Mouse (Mus musculus) inflammation-experienced regulatory T-cells, adult 6 months (primary cell): ENCODE measurements around the gene Gm26727. TPM values are rescaled to one million over a fixed set of nuclear protein-coding genes. Genes with fewer than 3 reads are reported as not detected.
"Not testable (repeated sequence)": the region's sequence is repeated elsewhere in the genome, so short reads cannot be mapped to it uniquely, and the experiment has no call there.

Experiments used
- ATAC-seq: one replicate; pipeline ENCODE4 v1.8.0; 2017
- polyA plus RNA-seq, 3 experiments: library from polyadenylated mRNA; unstranded; fragments of 100-300 nt; shearing (Covaris generic); gene quantifications; one replicate each; pipeline ENCODE4 v1.2.1; 2017

Gene Gm26727
- not detected for polyA plus RNA-seq

DNA sequence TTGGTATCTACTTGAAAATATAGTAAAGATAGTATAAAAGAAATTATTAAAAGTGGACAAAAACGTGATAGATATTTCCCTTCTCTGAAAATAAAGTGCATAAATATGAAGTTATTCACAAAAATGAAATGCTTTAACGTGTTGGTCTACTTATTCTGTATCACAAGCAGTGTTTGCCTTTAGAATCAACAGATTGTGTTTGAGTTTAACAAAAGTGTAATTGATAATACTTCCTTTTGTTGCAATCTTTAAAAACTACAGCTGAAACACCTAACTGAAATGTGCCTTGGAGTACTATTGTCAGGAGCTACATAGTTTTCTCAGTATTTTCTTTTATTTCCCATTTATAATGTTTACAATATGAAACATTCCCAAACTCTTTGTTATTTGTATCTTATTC, at the start of gene Gm26727:
Gene Gm26727 (minus strand): TSS at position 101 of the 400 bp plus-strand sequence.
- ATAC-seq: no peak

DNA sequence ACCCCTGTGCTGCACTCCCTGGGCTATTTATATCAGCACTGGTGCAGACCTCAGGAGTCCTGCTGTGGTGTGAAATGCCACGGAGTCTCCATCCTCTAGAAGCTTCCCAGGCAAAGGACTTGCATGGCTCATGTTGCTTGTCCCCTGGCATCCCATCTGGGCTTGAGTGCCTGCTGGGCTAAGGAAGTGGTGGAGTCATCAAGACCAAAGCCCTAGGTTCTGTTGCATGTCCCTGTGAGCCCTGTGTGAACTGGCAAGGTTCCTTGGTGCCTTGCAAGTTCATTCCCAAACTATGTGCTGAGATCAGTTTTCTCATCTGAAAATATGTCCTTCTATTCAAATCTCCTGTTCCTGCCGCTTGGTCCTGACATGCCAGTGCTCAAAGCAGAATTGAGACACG, 48.1 kb upstream of the Gm26727 start:
- ATAC-seq: no peak

- ATAC-seq: no peak
These were observed 44.8 kb upstream of the Gm26727 start for GRCm38 (mm10) chr2:67477753-67478152.

DNA sequence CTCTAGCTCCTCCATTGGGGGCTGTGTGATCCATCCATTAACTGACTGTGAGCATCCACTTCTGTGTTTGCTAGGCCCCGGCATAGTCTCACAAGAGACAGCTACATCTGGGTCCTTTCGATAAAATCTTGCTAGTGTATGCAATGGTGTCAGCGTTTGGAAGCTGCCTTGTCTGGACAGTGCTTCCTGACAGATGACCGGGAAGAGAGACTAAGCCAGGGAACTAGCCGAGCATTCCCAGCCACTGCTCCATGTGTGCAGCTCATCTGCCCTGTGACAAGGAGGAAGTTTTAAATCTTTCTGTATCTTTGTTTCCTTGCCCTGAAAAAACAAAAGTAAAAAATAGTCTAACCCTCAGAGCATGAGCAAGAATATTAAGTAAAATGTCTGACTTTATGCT, 37.0 kb upstream of the Gm26727 start:
- ATAC-seq: not testable (repeated sequence)

- no peak for ATAC-seq
These were observed 34.1 kb upstream of the Gm26727 start for GRCm38 (mm10) chr2:67467036-67467435.

- no peak for ATAC-seq
These were observed 27.9 kb upstream of the Gm26727 start for GRCm38 (mm10) chr2:67460857-67461256.

DNA sequence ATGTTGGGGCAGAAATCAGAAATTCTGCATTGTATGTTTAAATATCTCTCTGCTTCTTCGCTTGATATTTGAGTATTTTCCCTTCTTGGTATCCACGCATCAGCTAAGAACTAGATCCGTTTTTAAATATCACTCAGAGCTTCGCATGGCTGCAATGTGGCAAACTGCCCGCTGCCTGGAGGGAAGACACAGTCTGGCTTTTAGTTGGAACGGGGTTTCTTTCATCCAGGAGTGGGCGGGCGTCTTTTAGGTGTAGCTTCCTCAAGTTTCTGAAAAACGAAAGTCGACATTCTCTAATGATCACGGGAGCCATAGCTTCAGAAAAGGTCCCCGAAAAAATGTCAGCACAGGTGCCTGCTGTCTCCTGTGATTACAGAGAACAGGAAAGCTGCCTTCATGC, 14.2 kb upstream of the Gm26727 start:
- no peak for ATAC-seq

GRCm38 (mm10) chr2:67446772-67447171, 13.8 kb upstream of the Gm26727 start:
- no peak for ATAC-seq

- ATAC-seq: no peak
These were observed 12.8 kb upstream of the Gm26727 start, which contains the start of gene Xirp2 for GRCm38 (mm10) chr2:67445780-67446179. Xirp2 (plus strand) TSS chr2:67446002.

- ATAC-seq: no peak
These were observed 5.3 kb upstream of the Gm26727 start for GRCm38 (mm10) chr2:67438309-67438708.

GRCm38 (mm10) chr2:67422799-67423198, 10.2 kb downstream of the Gm26727 start:
- ATAC-seq: no peak

DNA sequence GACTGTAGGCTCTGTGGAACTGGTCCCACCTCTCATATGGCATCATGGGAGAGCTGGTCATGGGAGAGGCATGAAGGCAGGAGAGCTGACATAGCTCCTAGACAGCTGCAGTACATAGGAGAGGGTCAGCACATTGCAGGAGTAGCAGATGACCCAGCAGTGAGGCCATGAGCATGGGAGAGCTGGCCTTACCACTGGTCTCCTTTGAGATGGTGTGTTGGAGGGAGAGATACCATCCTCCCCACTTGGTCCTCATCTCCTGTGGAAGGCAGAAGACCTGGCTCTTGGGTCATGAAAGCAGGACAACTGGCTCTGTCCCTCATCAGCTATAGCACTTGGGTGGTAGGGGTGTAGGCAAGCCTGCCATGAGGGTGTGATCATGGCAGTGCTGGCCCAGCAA, 12.1 kb downstream of the Gm26727 start:
- no peak for ATAC-seq

DNA sequence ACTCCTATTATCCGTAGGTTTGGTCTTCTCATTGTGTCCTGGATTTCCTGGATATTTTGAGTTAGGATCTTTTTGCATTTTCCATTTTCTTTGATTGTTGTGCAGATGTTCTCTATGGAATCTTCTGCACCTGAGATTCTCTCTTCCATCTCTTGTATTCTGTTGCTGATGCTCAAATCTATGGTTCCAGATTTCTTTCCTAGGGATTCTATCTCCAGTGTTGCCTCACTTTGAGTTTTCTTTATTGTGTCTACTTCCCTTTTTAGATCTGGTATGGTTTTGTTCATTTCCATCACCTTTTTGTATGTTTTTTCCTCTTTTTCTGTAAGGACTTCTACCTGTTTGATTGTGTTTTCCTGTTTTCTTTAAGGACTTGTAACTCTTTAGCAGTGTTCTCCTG, 19.6 kb downstream of the Gm26727 start, which contains the start of gene Gm21830:
Gene Gm21830 (plus strand): TSS at position 301 of the 400 bp plus-strand sequence.
- ATAC-seq: not testable (repeated sequence)

Other genes starting within 250 kb of the Gm26727 start
- gene Gm21830, start 19.5 kb downstream of the Gm26727 start, polyA plus RNA-seq: not detected
- gene Xirp2, start 12.8 kb upstream of the Gm26727 start, polyA plus RNA-seq: not detected
- gene B3galt1, start 132.7 kb upstream of the Gm26727 start, polyA plus RNA-seq: under 1 TPM in 2 of 3 experiments, not detected in 1; 0.19 to 0.86 TPM